ENCODE assay signal across 26 mouse cellular contexts in genomic region chr10:8057855-8058254, GRCm38 (mm10).
"Had no signal": no experiment of that assay in that cellular context is flagged by ENCODE, and none has a peak within 500 bp of the region (broad histone marks: within the 10 kb centered on the region; RNA-seq: fewer than 3 reads in every experiment).

No protein-coding gene starts in this region.

- H3K9ac ChIP-seq: forebrain, postnatal 0 days; heart, embryonic 12.5 days; hindbrain, embryonic 12.5 days; hindbrain, embryonic 14.5 days; kidney, embryonic 15.5 days; limb, embryonic 13.5 days; limb, embryonic 15.5 days had no signal

- H3K4me1 ChIP-seq: heart, embryonic 10.5 days; heart, embryonic 12.5 days; hindbrain, embryonic 10.5 days; hindbrain, embryonic 12.5 days; kidney, embryonic 15.5 days; limb, embryonic 13.5 days; limb, embryonic 15.5 days had no signal

- DNase-seq: forebrain, postnatal 0 days; gastrocnemius, adult 2 months; gastrocnemius, postnatal 10 days; gastrocnemius, postnatal 25 days; heart, adult 18-20 months; heart, postnatal 10 days; heart, postnatal 4 days; kidney, adult 11 months; kidney, adult 2 months; kidney, adult 9 months; kidney, postnatal 14 days; kidney, postnatal 36 days; layer of hippocampus, adult 9-11 months; layer of hippocampus, postnatal 36 days; left cerebral cortex, postnatal 4 days had no signal

- H3K27me3 ChIP-seq: heart, embryonic 12.5 days; hindbrain, embryonic 12.5 days; kidney, embryonic 15.5 days; limb, embryonic 13.5 days; limb, embryonic 15.5 days had no signal

- H3K4me2 ChIP-seq: heart, embryonic 12.5 days; hindbrain, embryonic 12.5 days; hindbrain, embryonic 14.5 days; kidney, embryonic 15.5 days; limb, embryonic 13.5 days; limb, embryonic 15.5 days had no signal

- H3K9me3 ChIP-seq: heart, embryonic 10.5 days; heart, embryonic 12.5 days; hindbrain, embryonic 10.5 days; hindbrain, embryonic 12.5 days; kidney, embryonic 15.5 days; limb, embryonic 13.5 days; limb, embryonic 15.5 days had no signal

- ATAC-seq: forebrain, postnatal 0 days; hindbrain, embryonic 16.5 days; inflammation-experienced regulatory T-cells, adult 6 months had no signal

- H3K4me3 ChIP-seq: gastrocnemius, adult 2 months; heart, embryonic 10.5 days; heart, embryonic 12.5 days; hindbrain, embryonic 10.5 days; hindbrain, embryonic 12.5 days; kidney, embryonic 15.5 days; limb, embryonic 13.5 days; limb, embryonic 15.5 days had no signal

- H3K36me3 ChIP-seq: heart, embryonic 10.5 days; heart, embryonic 12.5 days; hindbrain, embryonic 10.5 days; hindbrain, embryonic 12.5 days; kidney, embryonic 15.5 days; limb, embryonic 13.5 days; limb, embryonic 15.5 days had no signal

- H3K27ac ChIP-seq: gastrocnemius, adult 2 months; heart, embryonic 10.5 days; hindbrain, embryonic 10.5 days; hindbrain, embryonic 12.5 days; hindbrain, embryonic 14.5 days; kidney, embryonic 15.5 days; kidney, postnatal 0 days; limb, embryonic 13.5 days; limb, embryonic 15.5 days had no signal
